Mouse (Mus musculus): ENCODE data around the gene Rfx8. TPM values are rescaled to one million over a fixed set of nuclear protein-coding genes. Genes with fewer than 3 reads are reported as not detected.

The Rfx8 gene
- total RNA-seq, 2 experiments from 2014 or later, result 0.20 to 0.31 TPM

- no peak for DNase-seq
Observed at GRCm38 (mm10) chr1:39734881-39735280, 14.1 kb upstream of the Rfx8 start.

- DNase-seq, result peak in 1 of 2 experiments; percentile 54
Observed at GRCm38 (mm10) chr1:39734311-39734710, 13.5 kb upstream of the Rfx8 start.

GRCm38 (mm10) chr1:39733876-39734275 lies 13.1 kb upstream of the Rfx8 start:
- no peak for DNase-seq

- no peak for DNase-seq
Observed at GRCm38 (mm10) chr1:39732081-39732480, 11.3 kb upstream of the Rfx8 start.

- DNase-seq, result peak in 1 of 2 experiments; percentile 42
Observed at GRCm38 (mm10) chr1:39731543-39731942, 10.7 kb upstream of the Rfx8 start.

- DNase-seq, result no peak
Observed at GRCm38 (mm10) chr1:39730868-39731267, 10.1 kb upstream of the Rfx8 start.

GRCm38 (mm10) chr1:39729919-39730318 lies 9.1 kb upstream of the Rfx8 start:
- no peak for DNase-seq

GRCm38 (mm10) chr1:39721351-39721726 lies 542 bp upstream of the Rfx8 start:
- DNase-seq, result peak in 1 of 2 experiments; percentile 34

GRCm38 (mm10) chr1:39720186-39720585 lies 611 bp downstream of the Rfx8 start:
- no peak for DNase-seq

GRCm38 (mm10) chr1:39715551-39715950 lies 5.2 kb downstream of the Rfx8 start:
- no peak for DNase-seq

- no peak for DNase-seq
Observed at GRCm38 (mm10) chr1:39714729-39715128, 6.1 kb downstream of the Rfx8 start.

- peak; percentile 81 to 91 for DNase-seq
Observed at GRCm38 (mm10) chr1:39713842-39714658, 6.7 kb downstream of the Rfx8 start.

- no peak for DNase-seq
Observed at GRCm38 (mm10) chr1:39713300-39713699, 7.5 kb downstream of the Rfx8 start.

GRCm38 (mm10) chr1:39712261-39712660 lies 8.5 kb downstream of the Rfx8 start:
- peak; percentile 62 to 77 for DNase-seq

- DNase-seq, result peak; percentile 45 to 62
Observed at GRCm38 (mm10) chr1:39710604-39711003, 10.2 kb downstream of the Rfx8 start.

GRCm38 (mm10) chr1:39710016-39710415 lies 10.8 kb downstream of the Rfx8 start:
- no peak for DNase-seq

GRCm38 (mm10) chr1:39708778-39709177 lies 12.0 kb downstream of the Rfx8 start:
- DNase-seq, result no peak

- no peak for DNase-seq
Observed at GRCm38 (mm10) chr1:39702216-39703046, 18.4 kb downstream of the Rfx8 start.

GRCm38 (mm10) chr1:39701274-39701602 lies 19.6 kb downstream of the Rfx8 start:
- DNase-seq, result no peak

- no peak for DNase-seq
Observed at GRCm38 (mm10) chr1:39700599-39701273, 20.1 kb downstream of the Rfx8 start.

GRCm38 (mm10) chr1:39698456-39698855 lies 22.3 kb downstream of the Rfx8 start:
- DNase-seq, result peak in 1 of 2 experiments; percentile 69

- no peak for DNase-seq
Observed at GRCm38 (mm10) chr1:39695198-39695597, 25.6 kb downstream of the Rfx8 start.

GRCm38 (mm10) chr1:39694756-39695155 lies 26.0 kb downstream of the Rfx8 start:
- DNase-seq, result no peak
